Mouse (Mus musculus): ENCODE measurements around the gene Ptch1.

The Ptch1 gene

GRCm38 (mm10) chr13:63573256-63573835 lies at the start of gene Ptch1:
Gene Ptch1, minus strand, starts transcription at chr13:63573598.
- in situ Hi-C loops (cut with MboI, MseI) = no loop called here

- in situ Hi-C loops (cut with MboI, MseI) = no loop called here
Measured at GRCm38 (mm10) chr13:63621301-63621700, 47.9 kb upstream of the Ptch1 start.

- in situ Hi-C loops (cut with MboI, MseI) = no loop called here
Measured at GRCm38 (mm10) chr13:63613201-63613600, 39.8 kb upstream of the Ptch1 start.

GRCm38 (mm10) chr13:63609734-63610133 lies 36.3 kb upstream of the Ptch1 start:
- in situ Hi-C loops (cut with MboI, MseI) = no loop called here

- in situ Hi-C loops (cut with MboI, MseI) = loop anchor here (25.0 kb wide), 1 partner anchor 1515 kb away; the partner anchor contains the start of gene Mfsd14b
Measured at GRCm38 (mm10) chr13:63597593-63597992, 24.2 kb upstream of the Ptch1 start.

- in situ Hi-C loops (cut with MboI, MseI) = loop anchor here (25.0 kb wide), 1 partner anchor 1516 kb away; the partner anchor contains the start of gene Mfsd14b
Measured at GRCm38 (mm10) chr13:63595869-63596268, 22.5 kb upstream of the Ptch1 start.

- in situ Hi-C loops (cut with MboI, MseI) = loop anchor here (25.0 kb wide), 1 partner anchor 1519 kb away; the partner anchor contains the start of gene Mfsd14b
Measured at GRCm38 (mm10) chr13:63593469-63594050, 20.2 kb upstream of the Ptch1 start.

- in situ Hi-C loops (cut with MboI, MseI) = loop anchor here (25.0 kb wide), 1 partner anchor 1520 kb away; the partner anchor contains the start of gene Mfsd14b
Measured at GRCm38 (mm10) chr13:63592755-63593154, 19.4 kb upstream of the Ptch1 start.

- in situ Hi-C loops (cut with MboI, MseI) = no loop called here
Measured at GRCm38 (mm10) chr13:63574601-63575000, 1.2 kb upstream of the Ptch1 start.

- in situ Hi-C loops (cut with MboI, MseI) = no loop called here
Measured at GRCm38 (mm10) chr13:63572453-63573255, 744 bp downstream of the Ptch1 start.

- in situ Hi-C loops (cut with MboI, MseI) = no loop called here
Measured at GRCm38 (mm10) chr13:63572111-63572452, 1.3 kb downstream of the Ptch1 start.

- in situ Hi-C loops (cut with MboI, MseI) = no loop called here
Measured at GRCm38 (mm10) chr13:63570456-63570855, 2.9 kb downstream of the Ptch1 start.

- in situ Hi-C loops (cut with MboI, MseI) = no loop called here
Measured at GRCm38 (mm10) chr13:63569396-63569756, 4.0 kb downstream of the Ptch1 start.

- in situ Hi-C loops (cut with MboI, MseI) = no loop called here
Measured at GRCm38 (mm10) chr13:63568741-63569395, 4.5 kb downstream of the Ptch1 start.

- in situ Hi-C loops (cut with MboI, MseI) = no loop called here
Measured at GRCm38 (mm10) chr13:63568306-63568705, 5.1 kb downstream of the Ptch1 start.

- in situ Hi-C loops (cut with MboI, MseI) = no loop called here
Measured at GRCm38 (mm10) chr13:63567677-63568293, 5.6 kb downstream of the Ptch1 start.

GRCm38 (mm10) chr13:63566018-63567015 lies 7.1 kb downstream of the Ptch1 start:
- in situ Hi-C loops (cut with MboI, MseI) = no loop called here

- in situ Hi-C loops (cut with MboI, MseI) = no loop called here
Measured at GRCm38 (mm10) chr13:63565320-63566017, 7.9 kb downstream of the Ptch1 start.

GRCm38 (mm10) chr13:63564626-63565319 lies 8.6 kb downstream of the Ptch1 start:
- in situ Hi-C loops (cut with MboI, MseI) = no loop called here
